Mouse (Mus musculus): ENCODE data around the gene Prom1. TPM values are rescaled to one million over a fixed set of nuclear protein-coding genes. Genes with fewer than 3 reads are reported as not detected.

Prom1 gene
- total and polyA plus RNA-seq, 2 experiments from 2014 or later = 2.6 to 4.4 TPM

- WGBS = 82% methylated on average over 10 of the region's 10 CpGs
Measured at GRCm38 (mm10) chr5:44096106-44096505, 5.7 kb downstream of the Prom1 start.

GRCm38 (mm10) chr5:44095697-44096096 is 6.1 kb downstream of the Prom1 start:
- DNase-seq (ENCODE audit: low spot score) (no peak), ATAC-seq (ENCODE audit: insufficient read depth, low read depth) (no peak)
- Histone ChIP-seq H3K36me3 (replicated peaks; ENCODE audit: control insufficient read depth, insufficient read depth, low read length) (no peaks in the 10 kb centered on the region), H3K4me1 (ENCODE audit: control insufficient read depth, insufficient read depth) (no peaks in the 10 kb centered on the region), H3K4me3 (ENCODE audit: low read depth, low read length) (no peak overlapping the region), H3K9me3 (replicated peaks; ENCODE audit: control insufficient read depth, low read length) (no peaks in the 10 kb centered on the region), H3K9ac (replicated peaks; ENCODE audit: low read depth, low read length) (no peak overlapping the region), H3K4me2 (ENCODE audit: low read depth, low read length) (no peak overlapping the region), H3K27ac (ENCODE audit: low read depth) (no peak overlapping the region), H3K27me3 (ENCODE audit: control insufficient read depth, insufficient read depth, low read length) (peaks cover 18% of the 10 kb centered on the region)
- TF ChIP-seq EP300 (IDR thresholded peaks at IDR 0.05; ENCODE audit: low read depth) = no peak
- TF ChIP-seq CTCF (IDR thresholded peaks at IDR 0.05; ENCODE audit: low read depth) = no peak
- whole genome bisulfite sequencing = 77% methylated on average over 7 of the region's 7 CpGs

More at GRCm38 (mm10) chr5:44096106-44096505, 5.7 kb downstream of the Prom1 start:
- no peak overlapping the region for H3K4me2 ChIP-seq (ENCODE audit: low read depth, low read length)
- ATAC-seq (ENCODE audit: insufficient read depth, low read depth) (no peak), DNase-seq (ENCODE audit: low spot score) (no peak)
- no peak overlapping the region for H3K27ac ChIP-seq (ENCODE audit: low read depth)
- H3K4me3 ChIP-seq (ENCODE audit: low read depth, low read length) = no peak overlapping the region
- H3K9me3 ChIP-seq (replicated peaks; ENCODE audit: control insufficient read depth, low read length) = no peaks in the 10 kb centered on the region
- H3K9ac ChIP-seq (replicated peaks; ENCODE audit: low read depth, low read length) = no peak overlapping the region
- no peaks in the 10 kb centered on the region for H3K36me3 ChIP-seq (replicated peaks; ENCODE audit: control insufficient read depth, insufficient read depth, low read length)
- H3K4me1 ChIP-seq (ENCODE audit: control insufficient read depth, insufficient read depth) = peaks cover 1% of the 10 kb centered on the region; the same call in 1 of the 2 replicates
- TF ChIP-seq CTCF (IDR thresholded peaks at IDR 0.05; ENCODE audit: low read depth) = no peak
- TF ChIP-seq EP300 (IDR thresholded peaks at IDR 0.05; ENCODE audit: low read depth) = no peak
- peaks cover 22% of the 10 kb centered on the region for H3K27me3 ChIP-seq (ENCODE audit: control insufficient read depth, insufficient read depth, low read length)

GRCm38 (mm10) chr5:44087034-44087433 is 14.8 kb downstream of the Prom1 start:
- peak overlapping the region; percentile 50 for H3K27ac ChIP-seq (ENCODE audit: low read depth)
- no peaks in the 10 kb centered on the region for H3K27me3 ChIP-seq (ENCODE audit: control insufficient read depth, insufficient read depth, low read length)
- no peaks in the 10 kb centered on the region for H3K36me3 ChIP-seq (replicated peaks; ENCODE audit: control insufficient read depth, insufficient read depth, low read length)
- 0 out of 2 replicates have a peak, but pooled peaks have one; percentile 34 for TF ChIP-seq EP300 (IDR thresholded peaks at IDR 0.05; ENCODE audit: low read depth)
- TF ChIP-seq CTCF (IDR thresholded peaks at IDR 0.05; ENCODE audit: low read depth) = no peak
- peak; percentile 83 for ATAC-seq (ENCODE audit: insufficient read depth, low read depth)
- H3K4me1 ChIP-seq (ENCODE audit: control insufficient read depth, insufficient read depth) = peaks cover 4% of the 10 kb centered on the region; the same call in 1 of the 2 replicates
- WGBS = 20% methylated on average over 5 of the region's 5 CpGs
- H3K4me2 ChIP-seq (ENCODE audit: low read depth, low read length) = no peak overlapping the region
- peak; percentile 69 for DNase-seq (ENCODE audit: low spot score)
- H3K9me3 ChIP-seq (replicated peaks; ENCODE audit: control insufficient read depth, low read length) = no peaks in the 10 kb centered on the region
- no peak overlapping the region for H3K9ac ChIP-seq (replicated peaks; ENCODE audit: low read depth, low read length)
- H3K4me3 ChIP-seq (ENCODE audit: low read depth, low read length) = no peak overlapping the region

GRCm38 (mm10) chr5:44085871-44086270 is 16.0 kb downstream of the Prom1 start:
- TF ChIP-seq CTCF (IDR thresholded peaks at IDR 0.05; ENCODE audit: low read depth) = no peak
- no peak for TF ChIP-seq EP300 (IDR thresholded peaks at IDR 0.05; ENCODE audit: low read depth)
- Histone ChIP-seq H3K4me3 (ENCODE audit: low read depth, low read length) (no peak overlapping the region), H3K4me1 (ENCODE audit: control insufficient read depth, insufficient read depth) (peaks cover 4% of the 10 kb centered on the region; the same call in 1 of the 2 replicates), H3K9me3 (replicated peaks; ENCODE audit: control insufficient read depth, low read length) (no peaks in the 10 kb centered on the region), H3K9ac (replicated peaks; ENCODE audit: low read depth, low read length) (no peak overlapping the region), H3K27ac (ENCODE audit: low read depth) (no peak overlapping the region), H3K36me3 (replicated peaks; ENCODE audit: control insufficient read depth, insufficient read depth, low read length) (no peaks in the 10 kb centered on the region), H3K27me3 (ENCODE audit: control insufficient read depth, insufficient read depth, low read length) (no peaks in the 10 kb centered on the region), H3K4me2 (ENCODE audit: low read depth, low read length) (no peak overlapping the region)
- ATAC-seq (ENCODE audit: insufficient read depth, low read depth) (no peak), DNase-seq (ENCODE audit: low spot score) (no peak)
- WGBS = 64% methylated on average over 7 of the region's 7 CpGs

- H3K4me2 ChIP-seq (ENCODE audit: low read depth, low read length) = no peak overlapping the region
- no peak overlapping the region for H3K4me3 ChIP-seq (ENCODE audit: low read depth, low read length)
- no peak overlapping the region for H3K27ac ChIP-seq (ENCODE audit: low read depth)
- peaks cover 4% of the 10 kb centered on the region; the same call in 1 of the 2 replicates for H3K4me1 ChIP-seq (ENCODE audit: control insufficient read depth, insufficient read depth)
- no peaks in the 10 kb centered on the region for H3K9me3 ChIP-seq (replicated peaks; ENCODE audit: control insufficient read depth, low read length)
- no peaks in the 10 kb centered on the region for H3K36me3 ChIP-seq (replicated peaks; ENCODE audit: control insufficient read depth, insufficient read depth, low read length)
- 69% methylated on average over 1 of the region's 1 CpGs for WGBS
- ATAC-seq (ENCODE audit: insufficient read depth, low read depth) (no peak), DNase-seq (ENCODE audit: low spot score) (no peak)
- H3K27me3 ChIP-seq (ENCODE audit: control insufficient read depth, insufficient read depth, low read length) = no peaks in the 10 kb centered on the region
- no peak overlapping the region for H3K9ac ChIP-seq (replicated peaks; ENCODE audit: low read depth, low read length)
- TF ChIP-seq EP300 (IDR thresholded peaks at IDR 0.05; ENCODE audit: low read depth) (no peak), CTCF (IDR thresholded peaks at IDR 0.05; ENCODE audit: low read depth) (no peak)
Measured at GRCm38 (mm10) chr5:44081108-44081507, 20.7 kb downstream of the Prom1 start.
